Mouse (Mus musculus): ENCODE measurements around the gene Mlxip.

Gene Mlxip

DNA sequence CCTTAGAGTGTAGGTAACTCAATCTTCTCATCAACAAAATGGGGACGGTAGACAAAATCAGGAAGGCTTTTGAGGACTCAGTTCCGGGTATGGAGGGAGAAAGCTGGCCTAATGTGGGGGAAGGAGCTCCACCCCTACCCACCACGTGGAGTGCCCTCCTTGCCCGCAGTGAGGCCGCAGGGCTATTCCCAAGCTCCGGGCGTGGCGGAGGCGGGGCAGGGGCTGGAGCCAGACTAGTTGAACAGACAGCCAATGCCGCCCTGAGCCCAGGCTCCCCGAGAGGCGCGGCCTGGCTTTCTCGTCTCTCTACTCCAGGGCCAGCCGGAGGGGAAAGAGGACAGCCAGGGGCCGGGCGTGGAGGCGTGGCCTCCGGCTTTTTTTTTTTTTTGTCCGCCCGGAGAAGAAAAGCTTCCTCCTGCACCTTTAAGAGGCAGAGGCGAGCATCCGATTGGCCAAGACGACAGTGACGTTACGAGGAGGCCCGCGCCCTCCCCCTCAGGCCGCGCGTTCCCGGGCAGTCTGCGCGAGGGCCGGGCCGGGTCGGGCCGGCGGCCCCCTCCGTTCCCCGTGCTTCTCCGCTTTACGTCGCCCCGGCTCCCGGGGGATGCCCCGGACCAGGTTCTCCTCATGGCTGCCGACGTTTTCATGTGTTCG, at the start of gene Mlxip:
Gene Mlxip, plus strand, starts transcription at position 496 of the 654 bp plus-strand sequence.
- DNase-seq (ENCODE audit: low spot score), result peak; percentile 96

DNA sequence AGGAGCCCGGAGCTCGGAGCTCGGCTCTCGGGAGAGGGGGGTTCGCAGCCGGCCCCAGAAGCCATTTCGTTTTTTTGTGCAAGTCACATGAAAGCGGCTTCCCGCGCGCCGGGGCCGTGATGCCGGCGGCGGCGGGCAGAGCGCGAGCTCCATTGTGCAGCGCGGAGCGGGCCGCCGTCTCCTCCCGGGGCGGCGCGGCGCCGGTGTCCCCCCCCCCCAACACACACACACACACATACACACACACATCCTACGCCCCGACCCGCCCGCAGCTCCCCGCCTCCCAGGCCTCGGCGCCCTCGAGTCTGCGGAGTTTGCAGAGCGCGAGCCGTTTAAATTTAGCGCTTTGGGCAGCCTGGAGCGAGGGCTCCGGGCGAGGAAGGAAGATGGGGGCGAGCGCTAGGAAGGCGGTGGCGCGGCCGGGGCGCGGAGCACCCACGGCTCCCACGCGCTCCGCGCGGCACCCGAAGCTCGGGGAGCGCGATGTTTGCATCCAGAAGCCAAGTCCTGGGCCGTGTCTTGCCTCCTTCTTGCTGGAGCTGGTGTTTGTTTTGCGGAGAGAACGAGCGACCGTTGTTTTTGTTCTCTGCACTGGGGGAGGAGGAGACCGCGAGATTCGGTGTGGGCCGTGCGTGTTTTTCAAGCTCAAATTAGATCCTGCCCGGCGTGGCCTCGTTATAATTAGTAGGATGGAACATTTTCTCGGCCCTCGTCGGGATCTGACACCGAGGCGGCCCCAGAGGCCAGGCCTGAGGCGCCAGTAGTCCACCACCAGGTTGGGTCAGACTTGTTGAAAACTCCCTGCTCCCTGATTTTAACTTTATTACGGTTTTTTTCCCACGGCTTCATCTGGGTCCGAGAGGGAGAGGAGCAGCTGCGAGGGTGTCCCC, 49.4 kb upstream of the Mlxip start:
- peak; percentile 68 for DNase-seq (ENCODE audit: low spot score)

DNA sequence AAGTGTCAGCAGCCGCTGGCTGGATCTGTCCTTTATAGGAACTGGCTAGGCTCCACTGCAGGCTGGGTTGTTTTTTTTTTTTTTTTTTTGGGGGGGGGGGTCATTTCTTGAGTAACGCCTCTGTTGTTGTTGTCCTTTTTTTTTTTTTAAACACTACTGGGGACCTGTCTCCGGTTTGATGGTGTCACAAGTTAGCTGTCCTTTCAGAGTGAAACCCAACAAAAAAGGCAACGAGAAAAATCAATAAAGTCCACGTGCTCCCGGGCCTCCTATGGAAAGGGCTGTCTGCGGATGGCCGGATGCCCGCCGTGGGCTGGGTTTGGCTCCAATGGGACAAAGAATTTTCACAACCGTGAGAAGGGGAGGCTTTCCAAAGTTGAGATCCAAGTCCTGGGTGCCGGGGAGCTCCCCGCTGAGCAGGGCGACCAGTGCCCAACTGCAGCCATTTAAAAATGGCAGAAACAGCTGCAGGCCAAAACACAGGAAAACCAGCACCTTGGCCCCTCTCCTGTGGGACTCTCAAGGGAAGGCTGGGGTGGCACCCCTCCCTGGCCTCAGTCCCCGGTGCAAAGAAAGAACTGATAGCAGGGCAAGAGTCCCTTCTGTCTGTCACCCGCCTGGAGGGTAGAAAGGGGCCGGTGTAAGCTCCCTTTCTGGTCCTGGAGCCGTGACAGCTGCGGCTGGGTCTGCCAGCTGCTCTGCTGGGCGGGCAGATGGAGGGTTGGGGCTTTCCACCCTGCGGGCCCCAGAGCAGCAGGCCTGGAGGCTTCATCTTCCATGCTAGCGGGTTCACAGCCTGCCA, 48.5 kb upstream of the Mlxip start:
- DNase-seq (ENCODE audit: low spot score), result peak; percentile 76

DNA sequence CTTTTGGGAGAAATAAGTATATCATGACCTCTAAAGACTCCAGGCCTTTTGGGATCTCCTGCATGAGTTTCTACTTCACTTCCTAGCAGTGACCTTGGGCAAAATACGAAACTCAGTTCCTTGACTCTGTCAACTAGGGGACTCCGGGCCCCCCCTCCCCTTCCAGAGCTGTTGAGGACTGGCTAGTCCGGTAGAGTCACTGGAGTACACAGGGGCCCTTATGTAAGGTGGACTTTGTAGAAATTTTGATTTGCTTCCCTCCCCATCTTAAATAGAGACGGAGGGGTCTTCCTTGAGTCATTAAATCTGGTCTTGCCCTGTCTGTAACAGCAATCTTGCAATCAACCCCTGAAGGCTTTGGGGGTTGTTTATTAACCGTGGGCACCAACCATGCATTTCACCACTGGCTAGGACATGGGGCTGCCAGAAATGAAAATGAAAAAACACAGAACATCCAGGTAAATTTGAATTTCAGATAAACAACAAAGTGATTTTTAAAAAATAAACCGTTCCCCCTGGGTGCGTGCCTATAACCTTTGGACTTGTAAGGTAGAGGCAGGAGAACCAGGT, 47.8 kb upstream of the Mlxip start:
- DNase-seq (ENCODE audit: low spot score), result peak; percentile 34

DNA sequence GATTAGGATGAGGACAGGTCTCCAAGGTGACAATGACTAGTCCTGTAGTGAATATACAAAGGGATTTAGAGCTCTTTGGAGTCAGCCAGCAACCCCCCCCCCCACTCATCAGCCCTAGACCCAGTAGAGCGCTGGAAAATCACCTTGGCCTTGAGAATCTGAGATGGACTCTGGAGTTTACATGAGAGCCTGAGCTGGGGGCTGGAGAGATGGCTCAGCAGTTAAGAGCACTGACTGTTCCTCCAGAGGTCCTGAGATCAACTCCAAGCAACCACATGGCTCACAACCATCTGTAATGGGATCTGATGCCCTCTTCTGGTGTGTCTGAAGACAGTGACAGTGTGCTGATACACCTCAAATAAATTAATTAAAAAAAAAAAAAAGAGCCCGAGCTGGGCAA, 46.6 kb upstream of the Mlxip start:
- no peak for DNase-seq (ENCODE audit: low spot score)

DNA sequence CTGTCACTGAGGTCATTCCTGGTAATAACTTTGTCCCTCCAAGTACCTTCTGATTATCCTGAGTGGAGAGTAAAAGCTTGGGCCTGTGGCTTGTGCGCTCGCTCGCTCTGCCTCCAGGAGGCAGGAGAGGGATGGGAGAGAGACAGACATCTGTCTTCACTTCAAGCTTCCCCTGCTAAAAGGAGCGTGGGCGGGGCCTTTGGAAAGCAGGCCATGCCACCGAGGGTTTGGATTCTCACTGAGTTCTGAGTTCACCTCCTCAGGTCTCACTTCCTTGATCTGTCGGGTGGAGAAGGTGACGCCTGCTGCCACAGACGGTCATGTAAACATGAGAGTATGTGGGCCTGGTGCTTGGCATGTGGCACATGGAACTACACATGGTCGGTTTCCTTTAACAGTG, 44.2 kb upstream of the Mlxip start:
- DNase-seq (ENCODE audit: low spot score), result peak; percentile 38

DNA sequence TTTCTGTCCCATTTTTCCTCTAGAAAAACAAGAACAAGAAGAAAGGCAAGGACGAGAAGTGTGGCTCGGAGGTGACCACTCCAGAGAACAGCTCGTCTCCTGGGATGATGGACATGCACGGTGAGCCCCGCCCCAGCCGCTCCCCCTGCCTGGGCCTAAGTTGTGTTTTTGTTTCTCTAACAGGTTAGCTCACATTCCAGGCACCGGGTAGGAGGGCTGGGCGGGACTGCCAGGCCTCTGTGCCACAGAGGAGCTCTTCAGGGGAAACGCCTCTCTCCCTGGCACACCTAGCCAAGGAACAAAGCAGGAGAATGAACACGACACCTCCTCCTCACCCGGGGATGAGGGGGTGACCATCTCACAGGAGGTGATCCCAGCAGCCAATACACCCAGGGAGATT, 38.7 kb upstream of the Mlxip start:
- peak; percentile 87 for DNase-seq (ENCODE audit: low spot score)

DNA sequence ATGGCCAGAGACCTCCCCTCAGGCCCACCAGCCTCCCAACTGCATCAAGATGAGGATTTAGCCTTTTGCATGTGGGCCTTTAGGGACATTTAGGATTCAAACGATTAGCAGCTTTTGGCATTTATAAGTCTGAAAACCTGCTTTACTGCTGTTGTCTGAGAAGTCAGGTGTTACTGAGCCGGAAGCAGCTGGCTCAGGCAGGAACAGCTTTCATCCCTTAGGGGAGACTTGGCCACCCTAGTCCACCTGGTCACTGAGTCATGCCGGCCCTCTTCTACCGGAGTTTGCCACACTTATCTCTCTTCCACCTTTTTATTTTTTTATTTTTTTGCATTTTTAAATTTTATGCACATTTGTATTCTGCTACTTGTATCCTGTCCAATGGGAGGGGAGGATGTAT, 37.3 kb upstream of the Mlxip start:
- no peak for DNase-seq (ENCODE audit: low spot score)

DNA sequence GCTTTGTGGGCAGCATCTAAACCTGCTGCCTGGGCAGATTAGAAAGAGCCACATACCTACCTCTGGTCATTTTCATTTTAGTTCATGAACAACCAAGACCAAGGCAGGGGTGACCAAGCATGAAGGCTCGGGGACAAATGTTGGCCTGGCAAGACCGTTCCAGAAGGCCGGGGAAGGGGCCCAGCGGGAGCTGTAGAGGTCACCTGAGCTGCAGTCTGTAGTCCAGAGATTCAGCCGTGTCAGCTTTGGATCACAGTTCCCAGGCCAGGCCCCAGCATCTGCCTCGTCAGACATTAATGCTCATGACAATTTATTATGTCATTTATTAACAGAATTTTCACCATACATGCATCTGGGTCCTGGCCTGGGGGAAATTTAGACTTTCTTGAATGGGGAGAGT, 35.2 kb upstream of the Mlxip start:
- DNase-seq (ENCODE audit: low spot score), result no peak

DNA sequence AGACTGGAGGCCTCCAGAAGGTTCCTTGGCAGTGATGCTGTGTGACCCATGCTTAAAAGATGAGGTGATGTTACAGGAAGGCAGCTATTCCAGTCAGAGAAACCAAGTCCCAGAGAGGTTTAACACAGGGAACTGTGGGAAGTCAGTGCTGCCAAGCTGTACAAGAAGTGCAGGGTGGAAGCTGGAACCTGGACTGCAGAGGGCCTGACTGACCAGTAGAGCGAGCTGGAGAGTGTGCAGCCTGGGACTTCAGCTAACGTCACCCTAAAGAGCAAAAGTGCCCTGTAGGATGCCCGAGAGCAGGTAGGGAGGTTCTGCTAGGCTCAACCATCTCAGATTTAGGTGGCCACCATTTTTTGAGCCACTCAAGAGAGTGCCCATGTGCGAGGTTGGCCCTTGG, 31.7 kb upstream of the Mlxip start:
- DNase-seq (ENCODE audit: low spot score), result no peak

DNA sequence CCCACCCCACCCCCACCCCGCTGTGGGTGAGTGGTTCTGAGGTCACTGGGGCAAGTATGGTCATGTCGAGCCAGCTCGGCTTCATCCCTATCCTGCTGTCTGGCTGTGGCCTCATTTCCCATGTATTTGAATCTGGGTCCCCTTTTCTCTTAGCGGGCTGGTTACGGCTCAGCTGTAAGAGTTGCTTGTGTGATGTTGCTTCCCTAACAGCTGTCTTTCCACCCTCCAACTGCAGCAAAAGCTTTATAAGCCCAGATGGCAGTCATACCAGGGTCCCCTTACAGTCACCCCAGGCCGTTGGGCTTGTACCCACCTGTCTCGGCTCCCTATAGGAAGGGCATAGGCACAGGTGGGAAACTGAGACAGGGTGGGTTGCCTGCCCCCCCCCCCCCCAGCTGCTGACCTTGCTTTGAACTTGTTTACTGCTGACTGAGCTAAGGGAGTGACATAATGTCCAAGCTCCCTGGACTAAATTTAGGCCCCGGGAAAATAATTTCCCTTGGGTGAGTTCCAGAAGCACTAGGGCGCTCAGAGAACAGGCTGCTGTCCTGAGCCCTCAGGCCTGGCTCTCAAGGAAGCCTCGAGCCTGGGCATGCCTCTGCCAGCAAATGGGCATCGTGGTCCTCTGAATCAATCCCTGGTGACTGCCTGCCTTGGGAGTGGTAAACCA, 30.2 kb upstream of the Mlxip start:
- peak; percentile 68 for DNase-seq (ENCODE audit: low spot score)

DNA sequence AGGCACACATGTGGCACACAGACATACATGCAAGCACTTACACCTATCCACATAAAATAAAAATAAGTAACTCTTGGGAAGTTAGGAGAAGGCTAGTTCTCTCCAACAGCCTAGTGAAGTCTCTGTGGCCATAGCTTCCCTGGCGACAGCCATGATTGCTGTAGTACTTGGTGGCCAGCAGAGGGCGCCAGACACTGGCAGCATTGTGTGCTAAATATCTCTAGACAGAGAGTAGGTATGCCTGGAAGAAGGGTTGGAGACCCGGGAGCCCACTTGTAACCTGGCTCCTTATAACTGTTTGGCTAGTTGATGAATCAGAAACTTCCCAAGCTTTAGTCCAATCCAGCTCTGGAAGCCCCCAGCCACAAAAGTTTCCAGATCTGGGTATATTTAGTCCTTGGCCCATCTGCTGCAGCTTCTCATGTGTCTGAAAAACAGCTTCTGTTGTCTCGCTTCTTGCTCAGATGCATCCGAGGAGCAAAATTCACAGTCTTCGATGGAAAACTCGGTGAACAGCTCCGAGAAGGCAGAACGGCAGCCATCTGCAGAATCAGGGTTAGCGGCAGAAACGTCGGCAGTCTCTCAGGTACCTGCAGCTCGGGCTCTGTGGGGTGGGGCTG, 25.6 kb upstream of the Mlxip start:
- DNase-seq (ENCODE audit: low spot score), result no peak

DNA sequence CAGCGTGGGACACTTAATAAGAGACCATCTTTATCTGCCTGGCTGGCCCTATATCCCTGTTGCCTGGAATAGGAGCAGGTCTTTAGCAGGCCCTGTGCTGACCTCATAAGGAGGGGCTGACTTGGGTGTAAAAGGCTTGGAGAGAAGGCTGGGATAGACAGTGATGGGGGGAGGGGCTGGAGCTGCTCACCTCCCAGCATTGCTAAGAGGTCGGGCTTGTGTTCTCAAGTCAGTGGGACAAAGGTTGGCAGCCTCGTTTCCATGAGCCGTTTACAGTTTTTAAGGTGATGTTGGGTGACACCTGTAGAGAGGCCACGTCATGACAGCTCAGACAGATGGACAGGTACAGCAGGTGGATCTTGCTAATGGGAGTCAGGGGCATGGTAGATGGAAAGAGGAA, 24.5 kb upstream of the Mlxip start:
- DNase-seq (ENCODE audit: low spot score), result no peak

DNA sequence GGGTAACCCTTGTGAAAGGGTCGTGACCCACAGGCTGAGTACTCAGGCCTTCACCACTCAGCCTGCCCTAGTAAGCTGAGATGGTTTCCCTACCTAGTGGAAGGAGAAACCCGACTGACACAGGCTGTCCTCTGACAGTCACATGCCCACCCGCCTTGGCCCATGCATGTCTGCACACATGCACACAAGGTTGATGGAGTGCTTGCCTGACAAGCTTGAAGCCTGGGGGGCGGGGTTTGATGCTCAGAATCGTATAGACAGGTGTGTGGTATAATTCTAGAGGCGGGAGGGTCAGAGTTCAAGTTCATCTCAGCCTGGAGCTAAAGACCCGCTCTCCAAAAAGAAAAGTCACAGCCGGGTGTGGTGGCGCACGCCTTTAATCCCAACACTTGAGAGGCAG, 19.3 kb upstream of the Mlxip start:
- DNase-seq (ENCODE audit: low spot score), result no peak

DNA sequence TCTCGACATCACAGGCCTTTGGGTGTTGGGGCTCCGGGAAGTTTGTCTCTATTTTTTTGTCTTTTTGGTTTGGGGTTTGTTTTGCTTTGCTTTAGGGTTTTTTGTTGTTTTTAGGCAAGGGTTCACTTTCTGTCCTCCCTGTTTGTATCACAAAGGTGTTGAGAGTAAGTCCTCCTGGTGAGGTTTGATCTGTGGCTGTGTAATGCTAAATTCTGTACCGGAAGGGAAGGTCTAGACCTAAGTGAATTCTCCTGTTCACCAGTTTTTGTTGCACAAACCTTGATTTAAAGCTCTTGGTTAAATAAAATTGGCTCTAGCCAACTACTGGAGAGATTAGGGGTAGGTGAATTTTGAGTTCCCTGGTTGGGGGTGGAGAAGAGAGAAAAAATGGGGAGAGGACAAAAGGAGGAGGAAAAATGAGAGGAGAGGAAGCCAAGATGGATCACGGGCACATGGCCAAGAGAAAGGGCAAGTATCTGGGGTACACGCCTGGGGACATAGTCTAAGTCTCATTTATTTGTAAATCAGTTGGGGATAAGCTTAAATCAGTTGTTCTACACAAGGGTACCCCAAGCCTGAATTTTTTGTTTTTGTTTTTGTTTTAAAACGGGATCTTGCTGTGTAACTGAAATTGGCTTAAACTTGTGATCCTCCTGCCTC, 18.7 kb upstream of the Mlxip start:
- no peak for DNase-seq (ENCODE audit: low spot score)

DNA sequence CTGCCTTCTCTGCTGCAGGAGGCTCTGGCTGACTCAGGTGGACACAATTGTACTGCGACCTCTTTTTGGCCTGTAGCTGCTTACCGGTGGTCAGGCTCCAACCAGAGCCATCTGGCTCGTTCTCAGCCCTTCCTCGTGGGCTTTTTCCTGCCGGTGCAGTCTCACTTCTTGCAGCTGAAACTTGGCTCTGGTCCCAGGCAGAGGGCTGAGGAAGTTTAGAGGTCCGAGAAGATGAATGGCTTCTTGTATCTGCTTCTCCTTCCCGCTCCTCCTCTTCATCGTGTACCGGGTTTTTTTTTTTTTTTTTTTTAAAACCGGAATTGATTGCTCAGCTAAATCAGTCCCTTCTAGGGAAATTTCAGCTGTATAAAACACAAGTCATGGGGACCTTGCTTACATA, 18.0 kb upstream of the Mlxip start:
- DNase-seq (ENCODE audit: low spot score), result peak; percentile 66

DNA sequence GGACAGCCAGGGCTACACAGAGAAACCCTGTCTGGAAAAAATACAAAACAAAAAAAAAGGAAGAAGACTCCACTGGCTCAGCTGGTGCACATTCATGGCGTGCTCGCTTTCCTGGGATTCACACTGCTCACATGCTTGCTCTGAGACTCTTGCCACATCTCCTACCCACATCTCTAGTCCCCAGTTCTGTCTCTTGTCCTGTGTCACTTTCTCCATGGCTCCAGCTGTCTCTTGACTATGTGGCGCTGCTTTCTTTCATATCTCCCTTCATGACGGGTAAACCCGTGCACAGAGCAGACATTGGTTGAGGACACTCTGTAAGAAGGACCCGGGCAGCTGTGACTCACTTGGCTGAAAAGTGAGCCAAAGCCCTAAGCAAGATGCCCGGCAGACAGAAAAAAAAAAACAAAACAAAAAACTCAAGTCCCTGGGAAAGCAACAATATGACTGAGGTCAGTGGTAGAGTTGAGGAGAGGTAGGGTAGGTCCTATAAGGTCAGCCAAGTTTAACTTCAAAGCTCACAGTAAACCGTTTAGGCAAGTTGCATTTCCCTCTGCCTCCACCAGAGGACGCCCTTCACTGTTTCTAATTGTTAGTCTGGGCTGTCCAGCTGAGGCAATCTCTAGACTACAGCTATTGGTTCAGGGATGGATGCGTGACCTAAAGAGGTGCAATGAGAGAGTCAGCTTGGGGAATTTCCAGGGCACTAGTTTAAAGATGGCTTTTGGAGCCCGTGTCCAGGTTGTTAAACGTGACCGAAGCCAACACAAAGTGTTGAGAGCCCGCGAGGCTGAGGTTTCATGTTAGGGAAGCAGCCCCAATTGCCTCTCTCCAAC, 17.3 kb upstream of the Mlxip start:
- DNase-seq (ENCODE audit: low spot score), result peak; percentile 72

DNA sequence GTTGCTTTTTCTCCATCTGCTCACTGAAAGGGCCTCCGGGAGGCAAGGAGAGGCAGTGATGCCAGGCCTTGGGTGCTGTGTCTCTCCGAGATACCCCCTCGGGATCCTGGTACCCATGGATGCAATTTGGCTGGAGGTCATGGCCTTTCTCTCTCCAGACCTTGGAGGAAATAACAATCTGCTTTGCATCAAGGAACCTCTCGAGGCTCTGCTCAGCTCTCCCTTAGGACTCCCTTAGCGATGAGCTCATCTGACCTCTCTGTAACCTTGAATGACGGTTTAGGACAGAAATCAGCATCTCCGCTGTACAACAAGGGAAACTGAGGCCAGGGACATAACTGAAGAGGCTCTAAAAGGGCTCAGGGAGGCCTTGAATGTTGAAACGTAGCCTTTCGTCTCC, 15.9 kb upstream of the Mlxip start:
- DNase-seq (ENCODE audit: low spot score), result no peak

DNA sequence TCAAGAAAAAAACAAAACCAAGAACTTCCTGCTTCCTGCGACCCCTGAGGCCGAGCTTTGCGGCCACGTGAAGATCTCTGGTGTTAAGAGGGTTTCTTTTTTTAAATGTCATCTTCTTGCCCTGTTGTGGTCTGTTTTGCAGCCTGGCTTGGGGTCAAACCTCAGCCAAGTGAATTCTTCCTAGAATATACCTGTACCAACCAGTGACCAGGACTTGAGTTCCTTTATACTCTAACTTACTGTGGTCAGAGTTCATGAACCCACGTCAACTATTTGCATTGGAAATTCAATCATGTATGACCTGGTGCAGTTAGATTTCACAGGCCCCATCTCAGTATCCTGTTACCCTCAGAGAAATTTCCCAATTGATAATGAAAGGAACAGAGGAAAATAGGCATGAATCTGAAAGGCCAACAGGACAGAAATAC, 15.1 kb upstream of the Mlxip start:
- DNase-seq (ENCODE audit: low spot score), result no peak

DNA sequence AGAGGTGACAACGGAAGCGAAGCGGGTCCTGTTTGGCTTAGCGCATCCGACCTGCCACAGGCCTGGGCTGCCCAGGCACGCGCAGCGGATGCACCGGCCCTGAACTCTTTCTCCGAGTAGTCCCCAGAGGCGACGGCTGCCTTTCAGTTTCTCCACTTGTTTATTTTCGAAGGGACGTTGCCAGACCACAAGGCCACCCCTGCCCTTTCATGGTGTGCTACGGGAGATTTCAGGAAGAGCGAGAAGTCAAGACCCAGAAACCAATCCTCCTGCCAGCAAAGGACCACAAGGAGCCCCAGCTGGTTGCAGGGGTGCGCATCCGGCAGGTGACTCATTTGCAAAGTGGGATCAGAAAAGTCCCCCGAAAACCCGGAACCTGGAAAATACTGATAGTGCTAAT, 12.6 kb upstream of the Mlxip start:
- DNase-seq (ENCODE audit: low spot score), result no peak

Data from urinary bladder, postnatal 14 days (tissue).